Mouse (Mus musculus) C2C12 (cell line): ENCODE results near the gene Cdsn.

Source experiments
- CEBPB ChIP-seq: IDR thresholded peaks from one replicate; pipeline ENCODE4 v1.6.1; 2011; ENCODE audit warnings: low read depth, mild to moderate bottlenecking, control low read depth, moderate library complexity
- CTCF ChIP-seq: IDR thresholded peaks from one replicate; pipeline ENCODE4 v1.5.1; 2011; ENCODE audit not compliant: control insufficient read depth, insufficient read depth, insufficient read length
- MYOD1 ChIP-seq: IDR thresholded peaks from one replicate; pipeline ENCODE4 v1.6.1; 2011; ENCODE audit warnings: low read depth; ENCODE audit not compliant: control insufficient read depth, insufficient read length
- USF1 ChIP-seq: IDR thresholded peaks from one replicate; pipeline ENCODE4 v1.6.1; 2011; ENCODE audit warnings: low read depth, mild to moderate bottlenecking, control low read depth, moderate library complexity

GRCm38 (mm10) chr17:35548636-35549035 is 3.3 kb upstream of the Cdsn start:
- no peak for TF ChIP-seq CTCF
- no peak for TF ChIP-seq CEBPB
- no peak for TF ChIP-seq USF1
- TF ChIP-seq MYOD1, result no peak
